Mouse (Mus musculus) embryonic facial prominence, embryonic 14.5 days (tissue): ENCODE measurements around the gene Bbip1. TPM values are rescaled to one million over a fixed set of nuclear protein-coding genes. Genes with fewer than 3 reads are reported as not detected.

Experiments used
- ATAC-seq: fragments of 200-750 bp; cut with Nextera tagmentation; 2 replicates; pipeline ENCODE4 v1.8.0; 2017; ENCODE audit warnings: low read depth, moderate number of reproducible peaks, moderate TSS enrichment
- DNase-seq: peaks from one replicate; pipeline ENCODE4 v3.0.0-alpha.2; 2015; ENCODE audit warnings: low spot score
- H3K27ac ChIP-seq: fragments of 300-500 bp; sonication (generic); replicated peaks from 2 replicates; pipeline ENCODE4 v1.5.1; 2014; ENCODE audit warnings: low read depth, mild to moderate bottlenecking, low read length, moderate library complexity
- H3K27me3 ChIP-seq: fragments of 300-500 bp; sonication (generic); replicated peaks from 2 replicates; pipeline ENCODE4 v1.6.1; 2014; ENCODE audit warnings: low read length; ENCODE audit not compliant: control insufficient read depth, insufficient read depth
- H3K36me3 ChIP-seq: fragments of 300-500 bp; sonication (generic); 2 replicates; pipeline ENCODE4 v1.6.1; 2014; ENCODE audit warnings: low read length, mixed read lengths; ENCODE audit not compliant: control insufficient read depth, insufficient read depth
- H3K4me1 ChIP-seq: fragments of 300-500 bp; sonication (generic); 2 replicates; pipeline ENCODE4 v1.6.1; 2014; ENCODE audit warnings: antibody characterized with exemption, low read length; ENCODE audit not compliant: control insufficient read depth, insufficient read depth
- H3K4me2 ChIP-seq: fragments of 300-500 bp; sonication (generic); 2 replicates; pipeline ENCODE4 v1.6.1; 2014; ENCODE audit warnings: low read depth, mild to moderate bottlenecking, low read length, moderate library complexity, mixed read lengths
- H3K4me3 ChIP-seq: fragments of 300-500 bp; sonication (generic); 2 replicates; pipeline ENCODE4 v1.5.1; 2014; ENCODE audit warnings: low read depth, mild to moderate bottlenecking, low read length
- H3K9ac ChIP-seq: fragments of 300-500 bp; sonication (generic); 2 replicates; pipeline ENCODE4 v1.6.1; 2014; ENCODE audit warnings: low read depth, mild to moderate bottlenecking, low read length, moderate library complexity, mixed read lengths
- H3K9me3 ChIP-seq: fragments of 300-500 bp; sonication (generic); 2 replicates; pipeline ENCODE4 v1.6.1; 2016; ENCODE audit warnings: low read length; ENCODE audit not compliant: control insufficient read depth
- whole genome bisulfite sequencing: fragments of 180-500 bp; shearing (Covaris S2); extraction: QIAGEN DNeasy Blood & Tissue Kit; methylation state at CpG from one replicate; pipeline ENCODE4 v1.1.7; 2014; 5-methylcytosine and 5-hydroxymethylcytosine counted together
- polyA plus RNA-seq: library from polyadenylated mRNA; unstranded; fragments of >200 nt; fragmentation: Nextera tagmentation; extraction: Ambion mirVana; gene quantifications from 2 replicates; pipeline ENCODE4 v1.2.1, GENCODE M21; 2014

Bbip1 gene
- polyA plus RNA-seq, 1 experiment from 2014 or later, result 93.6 TPM

DNA sequence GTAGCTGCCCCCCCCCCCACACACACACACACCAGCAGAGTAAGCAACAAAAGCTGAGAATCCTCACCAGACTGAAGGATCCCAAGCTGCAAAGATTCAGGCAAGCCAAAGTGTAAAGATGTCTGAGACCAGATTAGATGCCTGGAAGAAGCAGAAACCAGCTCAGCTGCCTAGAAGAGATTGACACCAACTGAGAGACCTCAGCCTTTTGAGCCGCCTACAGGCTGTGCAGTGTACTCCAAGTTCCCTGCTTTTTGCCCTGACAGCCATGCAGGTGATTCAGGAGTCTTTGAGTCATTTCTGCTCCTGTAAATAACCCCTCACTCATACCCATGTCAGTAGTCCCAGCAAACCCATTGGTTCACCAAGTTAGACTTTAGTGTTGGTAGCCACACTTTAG lies 64.0 kb downstream of the Bbip1 start:
- Histone ChIP-seq H3K4me1 (peaks cover 32% of the 10 kb centered on the region), H3K27me3 (no peaks in the 10 kb centered on the region), H3K27ac (no peak overlapping the region), H3K4me3 (no peak overlapping the region), H3K36me3 (no peaks in the 10 kb centered on the region), H3K9me3 (no peaks in the 10 kb centered on the region), H3K9ac (no peak overlapping the region), H3K4me2 (no peak overlapping the region)
- DNase-seq (no peak), ATAC-seq (no peak)
- WGBS, result 73% methylated on average over 1 of the region's 1 CpGs

Other genes with a start within 250 kb of the Bbip1 start
- 80.5 and 87.2 TPM in 2 replicates for gene Pdcd4, start 52.4 kb downstream of the Bbip1 start, polyA plus RNA-seq
- gene Shoc2, start 321 bp downstream of the Bbip1 start, polyA plus RNA-seq, result 48.1 and 50.5 TPM in 2 replicates
- 2.1 and 2.3 TPM in 2 replicates for gene Adra2a, start 99.5 kb upstream of the Bbip1 start, polyA plus RNA-seq